Mouse (Mus musculus) megakaryocyte, adult 5-6 weeks (primary cell): ENCODE data around the gene Allc. TPM values are rescaled to one million over a fixed set of nuclear protein-coding genes. Genes with fewer than 3 reads are reported as not detected.

ENCODE experiments used
- ATAC-seq: 2 replicates; pipeline ENCODE4 v1.8.0; 2016; ENCODE audit warnings: mild to moderate bottlenecking, inconsistent platforms; ENCODE audit not compliant: poor library complexity, severe bottlenecking
- total RNA-seq, 2 experiments: library from RNA; stranded (forward) in 1 of 2; stranded (reverse) in 1 of 2; fragments of 153-499, 151-499 nt in 1 of 2; fragments of 221-1000, 200-1000 nt in 1 of 2; gene quantifications; 2 replicates each; pipeline versions ENCODE4 v1.2.3 to v1.2.4; 2015 to 2017

Allc gene
- total RNA-seq (2015) (not detected in 2 replicates), total RNA-seq (2017) (not detected in 2 replicates)

GRCm38 (mm10) chr12:28582423-28582822 lies at the start of gene Allc:
Gene Allc, minus strand, starts transcription at chr12:28582523.
- no peak for ATAC-seq

- no peak for ATAC-seq
These were observed 46.1 kb upstream of the Allc start for GRCm38 (mm10) chr12:28628436-28628835.

GRCm38 (mm10) chr12:28627092-28627491 lies 44.8 kb upstream of the Allc start:
- no peak for ATAC-seq

- ATAC-seq: no peak
These were observed 43.1 kb upstream of the Allc start for GRCm38 (mm10) chr12:28625407-28625806.

GRCm38 (mm10) chr12:28624251-28624650 lies 41.9 kb upstream of the Allc start:
- no peak for ATAC-seq

- ATAC-seq: no peak
These were observed 40.9 kb upstream of the Allc start, which contains the start of gene Colec11 for GRCm38 (mm10) chr12:28623195-28623594. Gene Colec11, minus strand, starts transcription at chr12:28623377.

GRCm38 (mm10) chr12:28622641-28623040 lies 40.3 kb upstream of the Allc start:
- ATAC-seq: no peak

- no peak for ATAC-seq
These were observed 39.8 kb upstream of the Allc start for GRCm38 (mm10) chr12:28622167-28622532.

- ATAC-seq: no peak
These were observed 39.3 kb upstream of the Allc start for GRCm38 (mm10) chr12:28621451-28622166.

GRCm38 (mm10) chr12:28617297-28617696 lies 35.0 kb upstream of the Allc start:
- ATAC-seq: no peak

- no peak for ATAC-seq
These were observed 32.1 kb upstream of the Allc start for GRCm38 (mm10) chr12:28614401-28614800.

- ATAC-seq: no peak
These were observed 30.1 kb upstream of the Allc start for GRCm38 (mm10) chr12:28612391-28612790.

- ATAC-seq: no peak
These were observed 25.4 kb upstream of the Allc start for GRCm38 (mm10) chr12:28607546-28608305.

- no peak for ATAC-seq
These were observed 21.2 kb upstream of the Allc start for GRCm38 (mm10) chr12:28603494-28603893.

- no peak for ATAC-seq
These were observed 19.9 kb upstream of the Allc start for GRCm38 (mm10) chr12:28602259-28602658.

GRCm38 (mm10) chr12:28598526-28598991 lies 16.2 kb upstream of the Allc start:
- ATAC-seq: no peak

GRCm38 (mm10) chr12:28598110-28598509 lies 15.8 kb upstream of the Allc start:
- no peak for ATAC-seq

- ATAC-seq: no peak
These were observed 15.4 kb upstream of the Allc start for GRCm38 (mm10) chr12:28597699-28598098.

GRCm38 (mm10) chr12:28596851-28597250 lies 14.5 kb upstream of the Allc start:
- no peak for ATAC-seq

GRCm38 (mm10) chr12:28590428-28590827 lies 8.1 kb upstream of the Allc start:
- no peak for ATAC-seq

GRCm38 (mm10) chr12:28589090-28589868 lies 7.0 kb upstream of the Allc start:
- peak; percentile 57 for ATAC-seq
